ENCODE assay signal across 8 mouse cellular contexts in genomic region chr5:147726701-147727393, GRCm38 (mm10). TPM values are rescaled to one million over a fixed set of nuclear protein-coding genes. Genes with fewer than 3 reads are reported as not detected.
DNase-seq lines count a peak whose midpoint lies in the region; ATAC-seq and TF ChIP-seq lines count a peak whose summit lies in the region.

No protein-coding gene starts in this region.

- WGBS in embryonic facial prominence, embryonic 15.5 days = 4% methylated on average over 18 of the region's 18 CpGs
- WGBS in kidney, postnatal 0 days = 3% methylated on average over 18 of the region's 18 CpGs
- WGBS in neural tube, embryonic 13.5 days = 2% methylated on average over 18 of the region's 18 CpGs

- H3K4me3 ChIP-seq in left cerebral cortex, adult 2 months = peak overlapping the region; percentile 43; the same call in 1 of the 2 replicates
- 0 out of 2 replicates have a peak overlapping the region, but pooled peaks have one; percentile 43 for H3K4me3 ChIP-seq in embryonic facial prominence, embryonic 15.5 days (replicated peaks)
- peak overlapping the region; percentile 45 for H3K4me3 ChIP-seq in kidney, postnatal 0 days (replicated peaks; ENCODE audit: low read depth, low read length)
- H3K4me3 ChIP-seq in neural tube, embryonic 13.5 days = peak overlapping the region; percentile 42

- intact Hi-C loops in left cerebral cortex, adult 2 months (cut with DNase I) = loop anchor here (10.0 kb wide), 1 partner anchor 422 kb away; the partner anchor contains the start of gene Cdx2
- intact Hi-C loops in left cerebral cortex, postnatal 36 days (cut with DNase I) = loop anchor here (10.0 kb wide), 2 partner anchors 118 to 422 kb away; partner anchors contain the start of gene Cdx2

- no peak for DNase-seq in left cerebral cortex, adult 2 months (ENCODE audit: extremely low spot score in 1 of 2, low spot score in 2 of 2)
- DNase-seq in left cerebral cortex, postnatal 36 days (ENCODE audit: low spot score in 2 of 2) = no peak
- no peak for DNase-seq in kidney, postnatal 0 days (ENCODE audit: low spot score)
- DNase-seq in gastrocnemius, adult 8-10 months (ENCODE audit: low spot score in 2 of 2) = no peak
- DNase-seq in embryo, embryonic 9.5 days (ENCODE audit: extremely low spot score) = no peak

- H3K4me2 ChIP-seq in embryonic facial prominence, embryonic 15.5 days (replicated peaks) = peak overlapping the region; percentile 89
- H3K4me2 ChIP-seq in kidney, postnatal 0 days (ENCODE audit: low read length) = peak overlapping the region; percentile 66
- H3K4me2 ChIP-seq in neural tube, embryonic 13.5 days = peak overlapping the region; percentile 66; the same call in 1 of the 2 replicates

- ATAC-seq in embryonic facial prominence, embryonic 15.5 days (ENCODE audit: insufficient number of reproducible peaks, low FRiP score, low TSS enrichment, low read depth) = no peak
- no peak for ATAC-seq in kidney, postnatal 0 days (replicated peaks; ENCODE audit: low FRiP score, low read depth)
- ATAC-seq in neural tube, embryonic 13.5 days (ENCODE audit: low read depth) = no peak
- no peak for ATAC-seq in frontal cortex, adult (ENCODE audit: low TSS enrichment)

- no peak overlapping the region for H3K27ac ChIP-seq in left cerebral cortex, adult 2 months
- no peak overlapping the region for H3K27ac ChIP-seq in embryonic facial prominence, embryonic 15.5 days (replicated peaks)
- H3K27ac ChIP-seq in kidney, postnatal 0 days = no peak overlapping the region
- H3K27ac ChIP-seq in neural tube, embryonic 13.5 days (replicated peaks) = no peak overlapping the region

- H3K27me3 ChIP-seq in embryonic facial prominence, embryonic 15.5 days = peaks cover 88% of the 10 kb centered on the region
- H3K27me3 ChIP-seq in kidney, postnatal 0 days (ENCODE audit: insufficient read depth, low read length) = peaks cover 53% of the 10 kb centered on the region
- H3K27me3 ChIP-seq in neural tube, embryonic 13.5 days = peaks cover 97% of the 10 kb centered on the region

- H3K9me3 ChIP-seq in embryonic facial prominence, embryonic 15.5 days (replicated peaks) = no peaks in the 10 kb centered on the region
- H3K9me3 ChIP-seq in kidney, postnatal 0 days (replicated peaks; ENCODE audit: low read length) = no peaks in the 10 kb centered on the region
- no peaks in the 10 kb centered on the region for H3K9me3 ChIP-seq in neural tube, embryonic 13.5 days

- no peak for TF ChIP-seq CTCF in left cerebral cortex, adult 2 months (IDR thresholded peaks at IDR 0.05)
- no peak for TF ChIP-seq CTCF in kidney, postnatal 0 days (IDR thresholded peaks at IDR 0.05; ENCODE audit: low read depth)

- peaks cover 19% of the 10 kb centered on the region for H3K4me1 ChIP-seq in embryonic facial prominence, embryonic 15.5 days
- H3K4me1 ChIP-seq in kidney, postnatal 0 days (replicated peaks; ENCODE audit: insufficient read depth, low read length) = peaks cover 12% of the 10 kb centered on the region; the same call in 1 of the 2 replicates
- peaks cover 18% of the 10 kb centered on the region for H3K4me1 ChIP-seq in neural tube, embryonic 13.5 days (replicated peaks)

- H3K9ac ChIP-seq in embryonic facial prominence, embryonic 15.5 days = no peak overlapping the region
- no peak overlapping the region for H3K9ac ChIP-seq in kidney, postnatal 0 days (ENCODE audit: low read depth, low read length)
- no peak overlapping the region for H3K9ac ChIP-seq in neural tube, embryonic 13.5 days

- no peaks in the 10 kb centered on the region for H3K36me3 ChIP-seq in embryonic facial prominence, embryonic 15.5 days
- no peaks in the 10 kb centered on the region for H3K36me3 ChIP-seq in kidney, postnatal 0 days (ENCODE audit: insufficient read depth, low read length)
- no peaks in the 10 kb centered on the region for H3K36me3 ChIP-seq in neural tube, embryonic 13.5 days

RNA-seq across cellular contexts. Expression of gene Flt1, which starts 1.0 kb away (rescaled TPM):
- 10 to 100 TPM; 35.2 to 37.9 TPM for total RNA-seq in left cerebral cortex, adult 2 months (2021)
- 10 to 100 TPM; 30.5 to 41.9 TPM for total RNA-seq in left cerebral cortex, postnatal 36 days (2021)
- 10.3 and 12.9 TPM in 2 replicates for polyA plus RNA-seq in embryonic facial prominence, embryonic 15.5 days (2015; fragmentation: Nextera tagmentation; extraction: Ambion mirVana)
- 10.3 and 10.9 TPM in 2 replicates for polyA plus RNA-seq in kidney, postnatal 0 days (2015; fragmentation: Nextera tagmentation; extraction: Ambion mirVana)
- polyA plus RNA-seq in neural tube, embryonic 13.5 days (2015; fragmentation: Nextera tagmentation; extraction: Ambion mirVana) = 11.2 and 12.3 TPM in 2 replicates
- total RNA-seq in gastrocnemius, adult 8-10 months (2022) = 10 to 100 TPM; 21.2 to 27.7 (median 24.7) TPM
